ENCODE assay signal across 37 mouse cellular contexts in genomic region chr9:15920271-15920670, GRCm38 (mm10). TPM values are rescaled to one million over a fixed set of nuclear protein-coding genes. Genes with fewer than 3 reads are reported as not detected.
"Had no signal": no experiment of that assay in that cellular context is flagged by ENCODE, and none has a peak within 500 bp of the region (broad histone marks: within the 10 kb centered on the region; RNA-seq: fewer than 3 reads in every experiment).

No protein-coding gene starts in this region.

- H3K4me3 ChIP-seq: gastrocnemius, adult 2 months; heart, embryonic 10.5 days; heart, embryonic 12.5 days; hindbrain, embryonic 10.5 days; intestine, embryonic 15.5 days; layer of hippocampus, adult 2 months; left cerebral cortex, adult 2 months; limb, embryonic 10.5 days; limb, embryonic 12.5 days; liver, embryonic 13.5 days; liver, embryonic 15.5 days had no signal

- H3K9ac ChIP-seq: heart, embryonic 12.5 days; hindbrain, embryonic 14.5 days; intestine, embryonic 15.5 days; limb, embryonic 12.5 days; liver, embryonic 13.5 days; liver, embryonic 15.5 days had no signal

- H3K27ac ChIP-seq: gastrocnemius, adult 2 months; heart, embryonic 10.5 days; hindbrain, embryonic 10.5 days; hindbrain, embryonic 14.5 days; intestine, embryonic 15.5 days; layer of hippocampus, adult 2 months; left cerebral cortex, adult 2 months; limb, embryonic 10.5 days; limb, embryonic 12.5 days; liver, embryonic 13.5 days; liver, embryonic 15.5 days had no signal

- H3K27me3 ChIP-seq: intestine, embryonic 15.5 days; liver, embryonic 13.5 days; liver, embryonic 15.5 days had no signal

- H3K4me1 ChIP-seq: heart, embryonic 10.5 days; hindbrain, embryonic 10.5 days; intestine, embryonic 15.5 days; limb, embryonic 10.5 days; limb, embryonic 12.5 days; liver, embryonic 13.5 days; liver, embryonic 15.5 days had no signal

- H3K36me3 ChIP-seq: heart, embryonic 10.5 days; heart, embryonic 12.5 days; intestine, embryonic 15.5 days; limb, embryonic 10.5 days; liver, embryonic 13.5 days; liver, embryonic 15.5 days had no signal

- H3K9me3 ChIP-seq: heart, embryonic 10.5 days; heart, embryonic 12.5 days; hindbrain, embryonic 10.5 days; intestine, embryonic 15.5 days; limb, embryonic 10.5 days; limb, embryonic 12.5 days; liver, embryonic 13.5 days; liver, embryonic 15.5 days had no signal

- DNase-seq: gastrocnemius, adult 2 months; gastrocnemius, postnatal 10 days; gastrocnemius, postnatal 25 days; heart, postnatal 4 days; kidney, adult 18-20 months; kidney, adult 8-10 months; kidney, postnatal 25 days; liver; liver, embryonic 13.5 days had no signal

RNA-seq across cellular contexts. Expression of gene Mtnr1b, which starts 45.9 kb away (rescaled TPM):
- total RNA-seq: gastrocnemius, adult 2 months; gastrocnemius, postnatal 10 days; gastrocnemius, postnatal 25 days; gastrocnemius, postnatal 4 days; granulocyte monocyte progenitor cell, adult 5-6 weeks; heart, adult 8-10 months; heart, postnatal 10 days; heart, postnatal 25 days; heart, postnatal 4 days; layer of hippocampus, adult 2 months; layer of hippocampus, postnatal 10 days; layer of hippocampus, postnatal 25 days; left cerebral cortex, adult 2 months; left cerebral cortex, postnatal 14 days; left cerebral cortex, postnatal 36 days had no signal
- polyA plus RNA-seq: heart, embryonic 10.5 days; heart, embryonic 12.5 days; heart, embryonic 14.5 days; heart, embryonic 16.5 days; hindbrain, embryonic 10.5 days; hindbrain, embryonic 14.5 days; hindbrain, embryonic 16.5 days; inflammation-experienced regulatory T-cells, adult 6 months; intestine, embryonic 15.5 days; intestine, postnatal 0 days; kidney, embryonic 14.5 days; kidney, embryonic 16.5 days; limb, embryonic 10.5 days; limb, embryonic 12.5 days; limb, embryonic 14.5 days; liver, embryonic 11.5 days; liver, embryonic 13.5 days; liver, embryonic 15.5 days had no signal
